Mouse (Mus musculus): ENCODE measurements around the gene Kmt2a. TPM values are rescaled to one million over a fixed set of nuclear protein-coding genes. Genes with fewer than 3 reads are reported as not detected.
A peak's percentile ranks its signal among the peaks of the same experiment; 100 is the strongest.

Kmt2a gene
- polyA plus RNA-seq, 1 experiment from 2014 or later: 32.3 TPM

DNA sequence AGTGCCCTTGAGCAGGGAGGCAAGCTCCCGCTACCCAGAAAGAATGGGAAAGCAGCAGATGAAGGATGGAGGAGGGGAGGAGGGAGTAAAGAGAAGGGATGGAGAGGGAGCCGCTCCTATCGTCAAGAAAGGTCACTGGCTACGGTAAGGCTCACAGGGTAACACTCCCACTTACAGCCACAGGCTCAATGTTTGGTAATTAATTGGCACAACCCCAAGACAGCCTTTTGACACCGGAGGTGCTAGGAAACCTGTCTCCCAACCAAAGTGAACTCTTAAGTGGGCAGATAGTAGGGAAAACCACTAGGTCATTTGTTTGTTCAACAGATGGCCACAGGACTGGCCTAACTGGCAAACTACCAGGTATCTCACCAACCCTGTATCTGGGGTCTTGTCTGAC is 74.0 kb downstream of the Kmt2a start:
- peaks cover 75% of the 10 kb centered on the region for H3K36me3 ChIP-seq
- no peak overlapping the region for H3K4me3 ChIP-seq
- H3K27ac ChIP-seq (replicated peaks): no peak overlapping the region
- H3K9me3 ChIP-seq: no peaks in the 10 kb centered on the region
- ATAC-seq (ENCODE audit: low FRiP score, low read depth): no peak
- H3K27me3 ChIP-seq: peaks cover 4% of the 10 kb centered on the region; the same call in 1 of the 2 replicates
- no peaks in the 10 kb centered on the region for H3K4me1 ChIP-seq
- H3K4me2 ChIP-seq (replicated peaks): no peak overlapping the region
- WGBS: 81% methylated on average over 5 of the region's 5 CpGs
- H3K9ac ChIP-seq (replicated peaks): no peak overlapping the region

DNA sequence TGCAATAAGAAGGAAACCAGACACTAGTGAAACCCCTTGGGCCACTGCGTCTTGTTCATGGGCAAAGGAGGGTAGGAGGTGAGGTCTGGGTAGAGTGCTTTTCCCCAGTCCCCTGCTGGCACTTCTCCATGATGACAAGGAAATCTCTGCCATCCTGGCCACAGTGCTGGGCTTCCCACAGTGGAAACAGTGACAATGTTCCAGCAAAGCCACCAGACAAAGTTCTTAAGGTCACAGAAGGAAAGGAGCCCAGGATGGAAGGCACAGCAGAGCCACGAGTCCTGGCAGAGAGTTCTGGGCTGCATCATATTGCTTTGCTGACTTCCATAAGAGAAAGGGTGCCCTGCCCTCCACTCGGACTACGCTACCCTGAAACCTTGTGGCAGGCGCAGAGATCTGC is 75.6 kb downstream of the Kmt2a start:
- Histone ChIP-seq H3K27ac (replicated peaks) (no peak overlapping the region), H3K4me2 (replicated peaks) (no peak overlapping the region), H3K36me3 (peaks cover 58% of the 10 kb centered on the region), H3K9ac (replicated peaks) (no peak overlapping the region), H3K27me3 (peaks cover 17% of the 10 kb centered on the region), H3K4me1 (no peaks in the 10 kb centered on the region), H3K4me3 (no peak overlapping the region), H3K9me3 (no peaks in the 10 kb centered on the region)
- no peak for ATAC-seq (ENCODE audit: low FRiP score, low read depth)
- 96% methylated on average over 5 of the region's 5 CpGs for WGBS

DNA sequence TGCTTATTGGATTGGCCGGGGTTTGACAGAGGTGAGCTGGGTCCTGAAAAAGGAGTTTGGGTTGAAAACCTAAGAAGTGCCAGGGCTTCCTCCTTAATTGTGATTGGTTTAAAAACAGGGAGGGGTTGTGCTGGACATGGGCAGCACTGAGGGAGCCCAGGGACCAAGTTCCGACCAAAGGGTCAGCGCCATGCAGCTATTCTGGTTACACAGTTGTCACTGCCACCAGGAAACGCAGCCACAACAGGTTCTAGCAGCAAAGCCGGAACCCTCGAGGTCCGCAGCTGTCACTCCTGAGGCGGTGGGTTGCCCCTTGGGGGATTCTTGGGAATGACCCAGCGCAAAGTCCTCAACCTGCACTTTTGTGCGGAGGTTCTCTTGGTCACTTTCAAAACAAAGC is 76.4 kb downstream of the Kmt2a start:
- Histone ChIP-seq H3K27ac (replicated peaks) (no peak overlapping the region), H3K9me3 (no peaks in the 10 kb centered on the region), H3K4me3 (no peak overlapping the region), H3K4me2 (replicated peaks) (no peak overlapping the region), H3K27me3 (peaks cover 23% of the 10 kb centered on the region), H3K4me1 (peaks cover 6% of the 10 kb centered on the region), H3K36me3 (peaks cover 50% of the 10 kb centered on the region), H3K9ac (replicated peaks) (no peak overlapping the region)
- no peak for ATAC-seq (ENCODE audit: low FRiP score, low read depth)
- 94% methylated on average over 10 of the region's 10 CpGs for WGBS

DNA sequence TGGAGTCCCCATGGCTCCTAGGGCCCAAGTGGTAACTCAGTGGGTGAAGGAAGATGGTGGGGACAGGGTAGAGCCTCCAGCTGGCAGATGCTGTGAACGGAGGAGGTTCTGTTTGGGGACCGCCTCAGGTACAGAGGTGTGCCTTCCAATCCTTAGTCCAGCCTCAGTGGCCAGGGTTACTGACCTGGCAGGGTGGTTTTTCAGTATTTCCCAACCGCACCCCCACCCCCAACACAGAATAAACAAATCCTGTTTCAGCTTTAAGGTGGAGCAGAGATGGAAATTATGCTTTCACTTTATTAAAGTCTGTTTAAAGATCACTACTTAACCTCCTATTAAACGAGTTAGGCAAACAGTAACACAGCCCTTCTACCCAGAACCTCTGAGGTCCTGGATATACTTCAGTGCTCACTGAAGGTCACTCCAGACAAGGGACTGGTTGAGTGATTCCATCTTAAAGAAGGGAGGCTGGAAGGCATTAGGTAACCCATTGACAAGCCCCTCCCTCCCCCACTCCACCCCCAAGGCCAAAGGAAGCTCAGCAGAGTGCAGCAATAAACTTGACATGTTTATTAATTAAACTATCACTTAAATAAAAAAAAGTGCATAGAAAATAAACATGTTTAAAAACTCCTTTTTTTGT is 78.2 kb downstream of the Kmt2a start, which contains the start of gene Ttc36:
Ttc36 (minus strand) TSS at position 265 of the 643 bp plus-strand sequence.
- Histone ChIP-seq H3K9me3 (no peaks in the 10 kb centered on the region), H3K4me2 (replicated peaks) (no peak within 1 kb of the TSS), H3K4me3 (no peak within 1 kb of the TSS), H3K27ac (replicated peaks) (no peak within 1 kb of the TSS), H3K4me1 (peaks cover 15% of the 10 kb centered on the region), H3K36me3 (peaks cover 32% of the 10 kb centered on the region), H3K27me3 (peaks cover 32% of the 10 kb centered on the region), H3K9ac (replicated peaks) (no peak within 1 kb of the TSS)
- ATAC-seq (ENCODE audit: low FRiP score, low read depth): no peak
- 77% methylated on average over 4 of the region's 4 CpGs for WGBS

DNA sequence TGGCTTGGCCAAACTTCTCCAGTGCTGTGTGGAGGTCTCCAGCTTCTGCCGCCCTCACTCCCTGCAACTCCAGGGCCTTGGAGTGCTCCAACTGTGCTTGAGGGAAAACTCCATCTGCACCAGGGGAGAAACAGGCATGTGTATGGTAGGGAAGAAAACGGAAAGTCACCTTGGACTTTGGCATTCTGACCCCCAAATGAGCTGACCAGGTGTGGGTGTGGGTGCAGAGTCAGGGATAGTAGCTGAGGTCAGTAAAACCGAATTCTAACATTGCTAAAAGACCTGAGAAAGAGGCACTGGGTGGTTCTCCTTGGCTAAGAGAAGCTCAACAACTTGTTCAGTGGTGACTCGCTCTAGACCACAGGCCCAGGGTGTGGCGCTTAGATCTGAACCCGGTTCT is 79.4 kb downstream of the Kmt2a start:
- Histone ChIP-seq H3K4me3 (no peak overlapping the region), H3K9ac (replicated peaks) (no peak overlapping the region), H3K4me1 (peaks cover 15% of the 10 kb centered on the region), H3K36me3 (peaks cover 20% of the 10 kb centered on the region), H3K27me3 (peaks cover 38% of the 10 kb centered on the region), H3K27ac (replicated peaks) (no peak overlapping the region), H3K4me2 (replicated peaks) (no peak overlapping the region), H3K9me3 (no peaks in the 10 kb centered on the region)
- ATAC-seq (ENCODE audit: low FRiP score, low read depth): no peak
- WGBS: 85% methylated on average over 6 of the region's 6 CpGs

DNA sequence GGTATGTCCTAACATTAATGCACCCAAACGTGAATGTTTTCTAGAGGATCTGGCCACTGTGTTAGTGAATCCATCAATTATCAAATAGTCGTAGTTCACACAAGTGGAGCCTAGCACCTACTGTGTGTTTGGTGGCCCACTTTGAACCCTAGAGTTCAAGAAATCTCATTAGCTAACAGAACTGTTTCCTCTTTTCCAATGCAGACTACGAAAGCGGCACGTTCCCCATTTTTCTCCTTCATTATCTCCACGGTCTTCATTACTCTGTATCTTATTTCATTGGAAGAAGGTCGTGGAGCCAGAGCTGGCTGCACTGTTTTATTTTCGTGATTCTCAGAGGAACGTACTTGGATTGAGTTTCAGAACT is 81.2 kb downstream of the Kmt2a start:
- Histone ChIP-seq H3K27ac (replicated peaks) (no peak overlapping the region), H3K36me3 (peaks cover 8% of the 10 kb centered on the region), H3K4me3 (peak overlapping the region; percentile 62), H3K9ac (replicated peaks) (peak overlapping the region; percentile 54; the same call in 1 of the 2 replicates), H3K4me1 (peaks cover 15% of the 10 kb centered on the region), H3K9me3 (no peaks in the 10 kb centered on the region), H3K4me2 (replicated peaks) (peak overlapping the region; percentile 93), H3K27me3 (peaks cover 38% of the 10 kb centered on the region)
- WGBS: 36% methylated on average over 9 of the region's 9 CpGs
- 0 out of 2 replicates have a peak, but pooled peaks have one; percentile 7 for ATAC-seq (ENCODE audit: low FRiP score, low read depth)

DNA sequence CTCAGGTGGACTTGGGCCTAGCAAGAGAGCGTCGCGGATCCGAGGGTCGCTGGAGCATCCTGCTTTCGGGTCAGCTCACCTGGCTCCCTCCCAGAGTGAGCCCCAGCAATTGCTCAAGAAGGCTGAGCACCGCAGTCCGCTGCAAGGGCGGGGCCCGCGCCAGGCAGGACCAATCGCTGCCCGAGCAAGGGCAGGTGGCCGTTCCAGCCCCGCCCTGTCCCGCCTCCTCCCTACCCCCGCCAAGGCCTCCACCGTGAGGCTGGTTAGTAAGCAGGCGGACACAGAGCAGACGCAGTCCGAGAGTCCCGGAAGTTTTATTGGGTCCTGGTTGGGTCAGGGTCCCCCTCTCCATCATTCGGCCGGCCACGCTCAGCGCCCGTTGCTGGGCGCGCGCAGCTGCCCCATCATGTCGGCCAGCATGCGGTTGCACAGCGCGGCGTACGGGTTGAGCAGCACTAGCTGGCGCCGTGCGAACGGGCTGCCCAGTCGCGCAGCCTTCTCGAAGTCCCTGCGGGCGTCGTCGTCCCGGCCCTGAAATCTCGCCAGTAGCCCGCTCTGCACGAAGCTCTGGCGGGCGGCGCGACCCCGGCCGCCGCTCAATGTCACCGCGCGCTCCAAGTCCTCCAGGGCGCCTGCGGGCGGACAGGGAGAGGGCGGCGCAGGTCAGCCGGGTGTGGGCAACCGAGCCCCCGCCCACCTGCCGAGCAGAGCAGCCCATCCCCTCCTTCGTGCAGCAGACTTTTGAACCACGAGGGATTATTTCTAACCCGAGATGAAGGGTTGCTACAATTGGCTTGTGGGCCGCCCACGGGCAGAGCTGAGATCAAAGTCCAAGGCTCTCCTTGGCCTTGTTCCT is 81.8 kb downstream of the Kmt2a start, which contains the start of gene Tmem25:
Tmem25 (minus strand) TSS at position 206 of the 856 bp plus-strand sequence.
- Histone ChIP-seq H3K4me2 (replicated peaks) (peak within 1 kb of the TSS; percentile 93), H3K27me3 (peaks cover 38% of the 10 kb centered on the region), H3K4me1 (peaks cover 15% of the 10 kb centered on the region), H3K9me3 (no peaks in the 10 kb centered on the region), H3K9ac (replicated peaks) (peak within 1 kb of the TSS; percentile 54), H3K27ac (replicated peaks) (peak within 1 kb of the TSS; percentile 75), H3K4me3 (peak within 1 kb of the TSS; percentile 62), H3K36me3 (0 out of 2 replicates have a peak, but pooled peaks cover 4% of the 10 kb centered on the region)
- peak; percentile 97 for ATAC-seq (ENCODE audit: low FRiP score, low read depth)
- WGBS: under 1% methylated on average over 75 of the region's 75 CpGs

DNA sequence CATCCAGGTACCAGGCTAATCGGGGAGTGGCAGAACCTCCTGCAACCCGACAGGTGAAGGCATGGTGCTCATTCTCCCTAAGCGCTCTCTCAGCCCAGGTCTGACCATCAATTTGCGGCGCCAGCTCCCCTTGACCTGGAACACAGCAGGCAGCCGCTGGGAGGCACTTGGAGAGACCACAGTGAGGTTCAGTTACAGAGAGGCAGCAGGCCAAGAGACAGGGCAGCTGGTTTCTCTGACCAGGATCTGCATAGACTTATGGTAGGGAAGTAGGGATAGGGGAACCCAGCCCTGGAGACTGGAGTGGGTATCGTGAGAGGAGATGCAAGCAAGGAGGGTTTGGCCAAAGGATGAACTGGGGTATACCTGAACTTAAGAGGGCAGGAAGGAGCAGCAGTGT is 82.8 kb downstream of the Kmt2a start:
- Histone ChIP-seq H3K27ac (replicated peaks) (no peak overlapping the region), H3K36me3 (0 out of 2 replicates have a peak, but pooled peaks cover 4% of the 10 kb centered on the region), H3K9ac (replicated peaks) (peak overlapping the region; percentile 54), H3K4me1 (peaks cover 15% of the 10 kb centered on the region), H3K4me2 (replicated peaks) (peak overlapping the region; percentile 93), H3K27me3 (peaks cover 38% of the 10 kb centered on the region), H3K4me3 (peak overlapping the region; percentile 62), H3K9me3 (no peaks in the 10 kb centered on the region)
- no peak for ATAC-seq (ENCODE audit: low FRiP score, low read depth)
- 58% methylated on average over 7 of the region's 7 CpGs for WGBS

DNA sequence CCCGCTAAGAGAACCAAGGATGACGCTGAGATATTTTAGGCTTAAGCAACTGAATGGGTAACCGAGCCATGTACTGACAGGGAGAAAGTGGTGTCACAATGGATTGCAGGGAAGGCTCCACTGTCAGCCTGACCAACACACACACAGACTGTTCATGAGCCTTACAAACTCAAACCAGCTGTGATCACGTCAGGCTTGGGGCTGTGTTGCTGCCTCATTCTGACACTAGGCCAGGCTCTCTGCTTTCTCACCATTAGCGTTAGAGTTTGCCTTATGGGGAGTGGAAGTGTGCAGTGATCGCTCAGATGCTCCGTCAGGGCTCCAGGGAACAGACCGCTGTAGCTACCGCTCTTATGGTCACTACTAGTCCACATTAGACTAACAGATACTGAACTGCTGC is 88.3 kb downstream of the Kmt2a start:
- no peak for ATAC-seq (ENCODE audit: low FRiP score, low read depth)
- 84% methylated on average over 9 of the region's 9 CpGs for WGBS
- peaks cover 55% of the 10 kb centered on the region for H3K36me3 ChIP-seq

DNA sequence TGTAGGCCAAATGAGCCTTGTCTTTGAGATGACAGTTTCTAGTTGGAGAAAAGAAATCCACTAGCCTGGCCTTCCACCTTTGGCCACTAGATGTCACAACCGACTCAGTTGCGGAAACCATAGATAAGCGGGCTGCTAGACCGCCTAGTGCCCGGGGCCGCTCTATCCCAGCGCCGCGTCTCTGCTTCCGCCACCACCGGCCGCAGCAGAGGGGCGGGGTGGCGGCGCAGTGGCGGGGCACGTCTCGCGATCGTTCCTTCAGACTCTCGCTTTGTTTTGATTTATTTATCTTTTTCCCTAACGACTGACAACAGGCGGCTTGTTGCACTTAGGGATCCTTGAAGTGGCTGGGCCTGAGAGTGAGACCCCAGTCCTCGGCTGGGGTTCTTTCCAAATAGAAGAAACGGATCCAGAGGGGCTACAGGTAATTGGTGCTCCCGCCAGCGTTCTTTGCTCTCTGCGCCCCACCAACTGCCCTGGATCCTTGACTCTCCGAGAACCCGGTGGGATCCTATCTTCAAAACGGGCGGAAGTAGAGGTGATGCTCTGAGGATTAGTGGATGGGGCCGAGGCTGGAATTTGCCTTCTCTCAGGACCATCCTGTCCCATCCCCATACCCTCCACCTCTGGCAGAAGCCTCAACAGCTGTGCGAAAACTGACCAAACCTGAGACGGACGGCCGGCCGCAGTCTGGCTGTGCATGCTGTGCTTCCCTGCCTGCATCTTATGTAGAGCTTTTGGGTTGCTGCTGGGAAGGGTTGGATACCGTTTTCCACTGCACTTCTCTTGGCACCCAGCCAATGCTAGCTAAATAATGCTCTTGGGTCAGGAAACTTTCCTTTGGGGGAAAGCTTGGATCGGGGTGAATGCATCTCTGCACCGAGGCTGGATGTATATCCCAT is 108.1 kb downstream of the Kmt2a start:
- peak overlapping the region; percentile 71 for H3K4me3 ChIP-seq
- H3K27ac ChIP-seq (replicated peaks): peak overlapping the region; percentile 82
- H3K9ac ChIP-seq (replicated peaks): peak overlapping the region; percentile 82
- peak overlapping the region; percentile 79 for H3K4me2 ChIP-seq (replicated peaks)
- no peaks in the 10 kb centered on the region for H3K9me3 ChIP-seq
- under 1% methylated on average over 41 of the region's 41 CpGs for WGBS
- peaks cover 6% of the 10 kb centered on the region for H3K4me1 ChIP-seq
- ATAC-seq (ENCODE audit: low FRiP score, low read depth): peak; percentile 98
- no peaks in the 10 kb centered on the region for H3K27me3 ChIP-seq
- peaks cover 9% of the 10 kb centered on the region for H3K36me3 ChIP-seq

More for the DNA sequence above, 88.3 kb downstream of the Kmt2a start:
- Histone ChIP-seq H3K4me3 (no peak overlapping the region), H3K27ac (replicated peaks) (no peak overlapping the region), H3K9ac (replicated peaks) (no peak overlapping the region), H3K4me2 (replicated peaks) (no peak overlapping the region), H3K4me1 (no peaks in the 10 kb centered on the region), H3K9me3 (no peaks in the 10 kb centered on the region), H3K27me3 (peaks cover 5% of the 10 kb centered on the region)

DNA sequence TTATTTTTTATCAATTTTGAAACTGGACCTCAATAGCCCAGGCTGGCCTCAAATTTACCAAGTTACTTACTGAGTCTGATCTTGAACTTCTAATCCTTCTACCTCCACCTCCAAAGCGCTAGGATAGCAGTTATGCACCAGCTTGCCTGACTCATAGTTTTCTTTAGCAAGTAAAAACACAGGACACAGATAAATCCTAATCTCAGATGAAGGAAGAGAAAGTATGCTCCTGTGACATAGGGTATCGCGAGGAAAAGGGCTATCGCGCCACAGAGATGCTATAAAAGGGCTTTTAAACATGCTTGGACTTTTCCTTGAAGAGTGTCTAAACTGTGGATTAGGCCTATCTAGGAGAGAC is 108.7 kb downstream of the Kmt2a start:
- H3K4me1 ChIP-seq: peaks cover 6% of the 10 kb centered on the region
- H3K36me3 ChIP-seq: peaks cover 7% of the 10 kb centered on the region
- H3K9ac ChIP-seq (replicated peaks): no peak overlapping the region
- H3K9me3 ChIP-seq: no peaks in the 10 kb centered on the region
- 28% methylated on average over 5 of the region's 5 CpGs for WGBS
- H3K4me2 ChIP-seq (replicated peaks): no peak overlapping the region
- 0 out of 2 replicates have a peak overlapping the region, but pooled peaks have one; percentile 71 for H3K4me3 ChIP-seq
- 0 out of 2 replicates have a peak overlapping the region, but pooled peaks have one; percentile 22 for H3K27ac ChIP-seq (replicated peaks)
- no peaks in the 10 kb centered on the region for H3K27me3 ChIP-seq
- ATAC-seq (ENCODE audit: low FRiP score, low read depth): no peak; the same call in 1 of the 2 replicates
